Mouse (Mus musculus) heart, embryonic 15.5 days (tissue): ENCODE data around the gene Cadps2. TPM values are rescaled to one million over a fixed set of nuclear protein-coding genes. Genes with fewer than 3 reads are reported as not detected.

ENCODE experiments used
- ATAC-seq: fragments of 200-750 bp; cut with Nextera tagmentation; replicated peaks from 2 replicates; pipeline ENCODE4 v1.8.0; 2017; ENCODE audit warnings: low read depth, moderate TSS enrichment; ENCODE audit not compliant: insufficient number of reproducible peaks, insufficient read depth, low FRiP score
- H3K27ac ChIP-seq: fragments of 300-500 bp; sonication (generic); 2 replicates; pipeline ENCODE4 v1.5.1; 2015; ENCODE audit warnings: mild to moderate bottlenecking, inconsistent platforms
- H3K27me3 ChIP-seq: fragments of 300-500 bp; sonication (generic); 2 replicates; pipeline ENCODE4 v1.6.1; 2015; ENCODE audit warnings: inconsistent platforms
- H3K36me3 ChIP-seq: fragments of 300-500 bp; sonication (generic); 2 replicates; pipeline ENCODE4 v1.6.1; 2015; ENCODE audit warnings: mild to moderate bottlenecking, inconsistent platforms
- H3K4me1 ChIP-seq: fragments of 300-500 bp; sonication (generic); replicated peaks from 2 replicates; pipeline ENCODE4 v1.6.1; 2015; ENCODE audit warnings: inconsistent platforms
- H3K4me2 ChIP-seq: fragments of 300-500 bp; sonication (generic); 2 replicates; pipeline ENCODE4 v1.6.1; 2015; ENCODE audit warnings: inconsistent platforms, mild to moderate bottlenecking, moderate library complexity
- H3K4me3 ChIP-seq: fragments of 300-500 bp; sonication (generic); 2 replicates; pipeline ENCODE4 v1.5.1; 2015; ENCODE audit warnings: mild to moderate bottlenecking, inconsistent platforms
- H3K9ac ChIP-seq: fragments of 300-500 bp; sonication (generic); 2 replicates; pipeline ENCODE4 v1.6.1; 2015; ENCODE audit warnings: mild to moderate bottlenecking, inconsistent platforms
- H3K9me3 ChIP-seq: fragments of 300-500 bp; sonication (generic); replicated peaks from 2 replicates; pipeline ENCODE4 v1.6.1; 2016; ENCODE audit warnings: inconsistent platforms
- WGBS: fragments of 180-500 bp; shearing (Covaris S2); methylation state at CpG from one replicate; pipeline ENCODE4 v1.1.7; 2015; ENCODE audit warnings: mixed read lengths; 5-methylcytosine and 5-hydroxymethylcytosine counted together
- polyA plus RNA-seq: library from polyadenylated mRNA; unstranded; fragments of >200 nt; fragmentation: Nextera tagmentation; extraction: Ambion mirVana; gene quantifications from 2 replicates; pipeline ENCODE4 v1.2.1, GENCODE M21; 2015

Cadps2 gene
- polyA plus RNA-seq, 1 experiment from 2014 or later: 1.3 TPM

DNA sequence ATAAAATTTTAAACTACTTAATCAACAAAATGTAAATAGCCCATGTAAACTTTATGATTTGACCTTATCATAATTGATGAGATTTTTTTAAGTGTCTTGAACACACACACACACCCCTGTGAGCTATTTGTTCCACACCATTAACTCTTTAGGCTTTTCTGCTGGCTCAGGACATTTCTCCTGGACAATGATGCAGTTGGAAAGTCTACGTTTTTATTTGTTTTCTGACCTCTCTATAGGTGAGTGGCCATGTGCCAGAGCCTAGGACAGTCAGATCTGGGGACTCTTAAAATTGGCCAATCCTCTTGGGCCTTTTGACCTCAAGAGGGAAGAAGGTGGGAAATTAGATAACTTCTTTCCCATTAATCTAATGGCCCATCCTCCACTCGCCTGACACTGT is 478.6 kb downstream of the Cadps2 start:
- 67% methylated on average over 2 of the region's 2 CpGs for WGBS
- H3K4me1 ChIP-seq: no peaks in the 10 kb centered on the region

DNA sequence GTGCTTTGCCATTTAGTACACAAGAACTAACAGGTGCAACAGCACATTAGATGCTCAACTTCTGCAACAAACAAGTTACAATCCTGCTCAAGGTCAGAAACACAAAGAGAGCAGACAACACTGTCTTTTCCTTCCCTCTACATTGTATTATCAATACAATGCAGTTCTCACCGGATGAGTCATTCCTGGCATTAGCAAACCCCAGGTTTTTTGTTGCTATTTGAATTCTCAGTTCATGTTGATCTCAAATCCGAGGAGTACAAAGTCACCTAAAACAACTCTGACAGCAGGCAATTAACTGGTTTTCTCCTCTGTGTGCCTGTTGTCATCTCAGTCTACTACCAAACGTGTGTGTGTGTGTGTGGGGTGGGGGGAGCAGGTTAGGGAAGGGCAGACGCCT is 483.1 kb downstream of the Cadps2 start:
- Histone ChIP-seq H3K36me3 (no peaks in the 10 kb centered on the region), H3K4me2 (no peak overlapping the region)
- 44% methylated on average over 4 of the region's 4 CpGs for WGBS

More for the DNA sequence above, 478.6 kb downstream of the Cadps2 start:
- ATAC-seq: no peak
- Histone ChIP-seq H3K9ac (no peak overlapping the region), H3K27ac (no peak overlapping the region), H3K36me3 (no peaks in the 10 kb centered on the region), H3K9me3 (no peaks in the 10 kb centered on the region), H3K4me2 (no peak overlapping the region), H3K27me3 (no peaks in the 10 kb centered on the region), H3K4me3 (no peak overlapping the region)

DNA sequence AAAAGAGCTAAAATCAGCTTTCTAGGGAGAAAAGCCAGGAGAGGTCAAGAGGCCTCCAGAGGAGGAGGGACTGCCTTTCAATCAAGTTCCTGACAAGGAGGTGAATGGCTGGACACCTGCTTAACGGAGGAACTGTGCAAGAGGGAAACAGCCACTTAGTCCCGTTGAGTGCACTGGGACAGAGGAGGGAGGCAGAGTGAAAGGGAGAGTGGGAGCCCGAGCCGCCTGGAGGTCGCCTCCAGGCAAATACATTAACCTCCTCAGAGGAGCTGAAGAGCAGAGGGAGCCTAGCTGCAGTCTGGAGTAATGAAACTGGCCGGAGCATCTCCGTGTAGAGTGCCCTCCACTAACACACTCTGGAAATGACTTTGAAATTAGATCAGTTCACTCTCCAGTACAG is 485.7 kb downstream of the Cadps2 start:
- no peak for ATAC-seq
- H3K27me3 ChIP-seq: no peaks in the 10 kb centered on the region
- H3K9ac ChIP-seq: no peak overlapping the region
- H3K4me1 ChIP-seq: no peaks in the 10 kb centered on the region
- H3K36me3 ChIP-seq: no peaks in the 10 kb centered on the region
- H3K27ac ChIP-seq: no peak overlapping the region
- no peak overlapping the region for H3K4me3 ChIP-seq
- H3K4me2 ChIP-seq: no peak overlapping the region
- WGBS: 11% methylated on average over 7 of the region's 7 CpGs
- H3K9me3 ChIP-seq: no peaks in the 10 kb centered on the region

More for the DNA sequence above, 483.1 kb downstream of the Cadps2 start:
- Histone ChIP-seq H3K4me1 (no peaks in the 10 kb centered on the region), H3K9ac (no peak overlapping the region), H3K27me3 (no peaks in the 10 kb centered on the region), H3K27ac (no peak overlapping the region), H3K4me3 (no peak overlapping the region), H3K9me3 (no peaks in the 10 kb centered on the region)
- no peak for ATAC-seq

DNA sequence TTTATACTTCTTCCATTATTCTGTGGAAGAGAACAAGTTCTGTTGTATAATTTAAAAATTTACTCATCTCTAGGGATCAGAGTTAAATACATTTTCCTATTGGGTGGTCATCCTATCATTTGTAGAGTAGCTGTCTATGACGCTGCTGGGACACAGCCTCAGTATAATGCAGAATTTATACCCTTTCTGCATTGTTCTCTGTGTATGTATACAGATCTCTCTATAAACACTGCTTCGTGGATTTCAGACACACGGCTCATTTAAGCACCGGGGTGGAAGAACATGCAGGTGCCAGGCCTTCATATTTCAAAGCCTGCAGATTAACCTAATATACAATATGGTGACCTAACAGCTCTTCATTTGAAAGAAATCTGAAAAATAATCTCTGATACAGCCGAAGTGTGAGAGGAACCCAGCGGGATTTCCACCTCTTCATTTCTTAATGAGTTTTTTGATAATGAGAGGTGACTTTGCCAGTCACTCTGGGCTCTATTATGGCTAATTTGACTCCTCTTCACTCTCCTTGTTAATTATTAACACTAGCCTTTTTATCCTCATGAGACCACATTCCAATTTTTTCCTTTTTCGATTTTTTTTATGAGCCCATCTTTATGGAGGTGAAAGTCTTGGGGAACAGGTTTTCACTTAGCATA is 501.7 kb downstream of the Cadps2 start:
- Histone ChIP-seq H3K4me1 (no peaks in the 10 kb centered on the region), H3K9me3 (no peaks in the 10 kb centered on the region), H3K27me3 (no peaks in the 10 kb centered on the region), H3K4me3 (no peak overlapping the region), H3K4me2 (no peak overlapping the region), H3K27ac (no peak overlapping the region), H3K36me3 (no peaks in the 10 kb centered on the region), H3K9ac (no peak overlapping the region)
- ATAC-seq: no peak
- WGBS: 75% methylated on average over 7 of the region's 7 CpGs

DNA sequence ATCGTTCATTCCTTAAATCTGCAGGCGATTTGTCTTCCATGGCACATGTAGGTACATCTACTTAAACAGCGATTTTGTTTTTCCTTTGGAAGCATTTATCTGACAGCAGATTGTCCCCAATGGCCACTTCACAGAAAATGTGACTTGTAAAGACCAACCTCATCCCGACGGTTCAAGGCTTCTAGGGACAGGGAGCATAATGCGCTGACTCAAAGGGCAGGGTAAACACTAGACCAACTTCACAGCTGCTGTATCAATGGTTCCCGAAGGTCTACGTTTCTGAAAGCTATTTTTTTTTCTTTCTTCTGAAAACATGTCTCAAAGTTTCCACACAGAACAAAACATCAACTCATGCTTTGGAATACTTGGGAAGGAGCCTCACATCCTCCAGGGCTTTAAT is 524.3 kb downstream of the Cadps2 start:
- Histone ChIP-seq H3K9me3 (no peaks in the 10 kb centered on the region), H3K36me3 (no peaks in the 10 kb centered on the region), H3K9ac (no peak overlapping the region), H3K27me3 (no peaks in the 10 kb centered on the region), H3K4me3 (no peak overlapping the region), H3K27ac (no peak overlapping the region), H3K4me1 (no peaks in the 10 kb centered on the region), H3K4me2 (no peak overlapping the region)
- WGBS: 73% methylated on average over 8 of the region's 8 CpGs
- ATAC-seq: no peak

DNA sequence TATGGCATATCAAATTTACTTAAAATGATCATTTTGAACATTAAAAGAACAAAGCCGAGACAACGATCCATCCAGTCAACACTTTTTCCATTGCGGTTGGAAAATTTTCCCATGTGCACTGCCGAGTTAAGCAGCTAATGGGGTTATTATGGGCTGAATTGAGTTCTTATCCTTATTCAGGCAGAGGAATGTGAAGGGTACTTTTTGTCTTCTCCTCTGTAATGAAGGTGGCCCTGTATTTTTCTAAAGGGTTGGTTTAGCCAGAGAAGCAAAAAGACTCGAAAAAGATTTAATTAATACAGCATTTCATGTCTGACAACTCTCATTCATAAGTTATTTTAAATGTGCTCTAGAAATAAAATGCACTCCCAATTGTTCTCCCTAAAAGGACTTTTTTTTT is 524.9 kb downstream of the Cadps2 start:
- Histone ChIP-seq H3K9me3 (no peaks in the 10 kb centered on the region), H3K27ac (no peak overlapping the region), H3K4me1 (no peaks in the 10 kb centered on the region), H3K27me3 (no peaks in the 10 kb centered on the region), H3K4me3 (no peak overlapping the region), H3K4me2 (no peak overlapping the region), H3K9ac (no peak overlapping the region), H3K36me3 (no peaks in the 10 kb centered on the region)
- ATAC-seq: no peak
- WGBS: 67% methylated on average over 5 of the region's 5 CpGs

DNA sequence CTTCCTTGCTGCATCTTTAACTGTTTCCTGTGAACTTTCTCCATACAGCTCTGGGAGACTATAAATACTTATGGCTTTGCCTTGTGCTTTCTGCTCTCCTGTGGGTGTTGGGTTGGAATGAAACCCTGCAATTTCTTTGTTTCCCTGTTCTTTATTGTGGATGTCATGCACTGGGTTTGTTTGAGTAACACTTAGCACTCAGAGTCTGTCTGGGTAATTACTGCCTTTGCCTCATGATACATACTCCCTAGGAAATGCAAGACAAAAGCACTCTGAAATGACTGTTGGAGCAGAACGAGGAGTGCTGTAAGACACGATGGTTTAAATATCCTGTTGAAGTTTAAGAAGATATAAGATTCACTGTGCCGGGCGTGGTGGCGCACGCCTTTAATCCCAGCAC is 533.2 kb downstream of the Cadps2 start:
- Histone ChIP-seq H3K9me3 (no peaks in the 10 kb centered on the region), H3K4me1 (no peaks in the 10 kb centered on the region), H3K36me3 (no peaks in the 10 kb centered on the region), H3K27ac (no peak overlapping the region), H3K27me3 (no peaks in the 10 kb centered on the region), H3K4me3 (no peak overlapping the region), H3K9ac (no peak overlapping the region), H3K4me2 (no peak overlapping the region)
- ATAC-seq: no peak
- WGBS: 86% methylated on average over 6 of the region's 6 CpGs

DNA sequence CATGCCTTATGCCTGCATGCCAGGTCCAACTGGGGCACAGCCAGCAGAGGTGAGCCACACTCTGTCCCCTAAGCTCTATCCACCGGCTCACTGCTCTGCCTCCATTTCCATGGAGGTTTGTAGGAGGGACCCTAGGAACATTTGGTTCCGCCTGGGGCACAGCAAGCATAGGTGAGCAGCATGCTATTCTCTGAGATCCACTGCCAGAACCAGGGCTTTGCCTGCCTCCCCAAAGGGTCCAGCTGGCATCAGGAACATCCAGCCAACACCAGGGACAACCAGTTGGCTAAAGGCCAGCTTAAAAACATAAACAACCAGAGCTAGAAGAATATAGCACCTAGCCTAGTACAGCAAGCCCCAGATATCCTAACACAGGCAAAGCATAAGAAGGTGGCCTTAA is 540.6 kb downstream of the Cadps2 start:
- H3K9me3 ChIP-seq: no peaks in the 10 kb centered on the region
- no peak overlapping the region for H3K9ac ChIP-seq
- no peak overlapping the region for H3K4me3 ChIP-seq
- no peaks in the 10 kb centered on the region for H3K27me3 ChIP-seq
- H3K4me2 ChIP-seq: no peak overlapping the region
- no peak for ATAC-seq
- WGBS: 77% methylated on average over 2 of the region's 2 CpGs
- H3K27ac ChIP-seq: no peak overlapping the region
- H3K4me1 ChIP-seq: no peaks in the 10 kb centered on the region
- H3K36me3 ChIP-seq: no peaks in the 10 kb centered on the region

DNA sequence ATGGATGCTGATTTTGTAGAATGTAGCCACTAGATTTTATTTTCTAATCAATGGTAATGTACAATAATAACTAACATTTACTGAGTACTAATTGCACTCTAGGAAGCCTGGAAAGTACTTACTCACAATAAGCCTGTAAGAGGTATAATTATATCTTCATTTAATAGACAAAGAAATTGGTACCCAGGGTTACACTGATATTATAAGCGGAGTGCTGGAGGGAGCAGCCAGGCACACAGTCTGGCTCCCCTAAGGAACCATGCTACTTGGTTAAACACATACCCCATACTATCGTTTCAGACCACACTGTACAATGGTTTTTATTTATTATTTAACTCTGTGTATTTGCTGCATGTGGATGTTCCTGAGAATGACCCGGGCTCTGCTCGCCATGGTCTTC is 544.5 kb downstream of the Cadps2 start:
- H3K27me3 ChIP-seq: no peaks in the 10 kb centered on the region
- no peak overlapping the region for H3K4me3 ChIP-seq
- H3K36me3 ChIP-seq: no peaks in the 10 kb centered on the region
- no peaks in the 10 kb centered on the region for H3K9me3 ChIP-seq
- WGBS: 80% methylated on average over 4 of the region's 4 CpGs
- no peak overlapping the region for H3K9ac ChIP-seq
- no peak overlapping the region for H3K27ac ChIP-seq
- H3K4me2 ChIP-seq: no peak overlapping the region
- no peaks in the 10 kb centered on the region for H3K4me1 ChIP-seq
- no peak for ATAC-seq

DNA sequence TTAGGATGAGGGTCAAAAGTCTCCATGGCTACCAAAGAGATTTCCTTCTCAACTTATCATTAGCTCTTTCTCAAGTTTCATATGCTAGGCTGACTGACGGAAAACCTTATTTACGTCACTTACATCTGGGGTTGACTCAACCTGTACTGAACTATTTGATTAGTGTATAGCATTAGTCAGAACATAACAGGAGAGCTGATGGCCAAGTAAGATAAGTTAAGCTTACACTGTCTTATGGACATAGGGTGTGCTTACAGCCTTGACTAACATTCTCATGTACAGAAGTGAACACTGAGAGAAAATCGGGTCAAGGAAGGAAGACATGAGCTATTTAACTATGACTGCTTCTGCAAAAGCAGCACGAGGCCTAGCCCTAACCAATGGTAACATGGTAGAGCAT is 550.5 kb downstream of the Cadps2 start:
- no peaks in the 10 kb centered on the region for H3K4me1 ChIP-seq
- ATAC-seq: no peak
- no peak overlapping the region for H3K4me2 ChIP-seq
- no peaks in the 10 kb centered on the region for H3K9me3 ChIP-seq
- no peak overlapping the region for H3K9ac ChIP-seq
- H3K36me3 ChIP-seq: no peaks in the 10 kb centered on the region
- 80% methylated on average over 4 of the region's 4 CpGs for WGBS
- no peak overlapping the region for H3K4me3 ChIP-seq
- no peaks in the 10 kb centered on the region for H3K27me3 ChIP-seq
- no peak overlapping the region for H3K27ac ChIP-seq

DNA sequence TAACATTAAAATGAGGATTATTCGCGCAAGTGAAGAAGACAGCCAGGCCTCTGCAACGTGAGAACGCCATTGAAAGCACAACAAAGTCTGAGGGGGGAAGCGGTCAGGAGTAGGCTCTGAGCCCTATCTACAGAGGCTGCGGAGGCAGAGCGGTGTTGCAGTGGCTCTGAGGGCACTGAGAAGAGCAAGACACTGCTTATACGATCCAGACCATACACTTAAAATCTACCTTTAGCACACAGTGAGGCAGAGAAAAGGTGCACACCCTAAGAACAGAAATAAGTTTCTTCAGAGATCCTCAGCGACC is 557.8 kb downstream of the Cadps2 start:
- 41% methylated on average over 9 of the region's 9 CpGs for WGBS
- no peaks in the 10 kb centered on the region for H3K4me1 ChIP-seq
- no peak for ATAC-seq
- no peak overlapping the region for H3K9ac ChIP-seq
- H3K4me2 ChIP-seq: no peak overlapping the region
- no peaks in the 10 kb centered on the region; the same call in 1 of the 2 replicates for H3K27me3 ChIP-seq
- H3K36me3 ChIP-seq: no peaks in the 10 kb centered on the region
- no peaks in the 10 kb centered on the region for H3K9me3 ChIP-seq
- H3K27ac ChIP-seq: no peak overlapping the region
- no peak overlapping the region for H3K4me3 ChIP-seq

DNA sequence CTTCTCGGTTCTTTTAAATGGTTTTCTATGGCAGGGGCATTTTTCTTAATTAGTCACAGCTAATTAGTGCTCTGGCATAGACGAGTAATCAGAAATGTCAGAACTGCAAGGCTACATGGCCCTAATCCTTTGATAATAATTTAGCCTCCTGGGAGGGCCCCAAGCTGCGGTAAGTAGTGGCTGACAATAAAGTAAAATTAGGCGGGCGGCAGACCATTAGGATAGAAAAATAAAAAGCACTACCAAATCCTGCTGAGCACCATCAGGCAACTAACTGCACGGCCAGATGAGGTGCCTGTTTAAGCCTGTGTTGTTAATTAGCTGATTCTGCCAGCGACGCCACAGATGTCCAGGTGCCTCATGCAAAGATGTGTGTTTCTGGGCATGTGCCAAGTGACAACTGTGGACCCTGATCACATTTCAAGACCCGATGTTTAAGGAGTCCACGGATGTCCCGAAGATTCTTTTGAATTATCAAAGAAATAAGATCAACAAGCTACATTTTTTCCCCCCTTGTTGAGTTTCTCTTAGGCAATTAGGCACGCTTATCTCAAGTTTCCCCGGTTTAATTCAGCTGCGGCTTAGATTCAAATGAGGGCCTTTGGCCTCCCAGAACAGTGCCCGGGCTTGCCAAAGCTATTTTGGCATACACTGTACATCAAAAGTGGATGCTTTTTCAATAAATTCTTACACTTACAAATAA is 558.3 kb downstream of the Cadps2 start:
- Histone ChIP-seq H3K9me3 (no peaks in the 10 kb centered on the region), H3K36me3 (no peaks in the 10 kb centered on the region), H3K27ac (no peak overlapping the region), H3K4me2 (no peak overlapping the region), H3K4me3 (no peak overlapping the region), H3K9ac (no peak overlapping the region), H3K27me3 (no peaks in the 10 kb centered on the region; the same call in 1 of the 2 replicates), H3K4me1 (no peaks in the 10 kb centered on the region)
- 41% methylated on average over 15 of the region's 15 CpGs for WGBS
- no peak for ATAC-seq
